Mouse (Mus musculus) erythroid progenitor cell, adult 5-6 weeks (primary cell): ENCODE data around the gene Mecom. TPM values are rescaled to one million over a fixed set of nuclear protein-coding genes. Genes with fewer than 3 reads are reported as not detected.
"Not testable (repeated sequence)": the region's sequence is repeated elsewhere in the genome, so short reads cannot be mapped to it uniquely, and the experiment has no call there.

Experiments used
- ATAC-seq: replicated peaks from 2 replicates; pipeline ENCODE4 v1.8.0; 2016; ENCODE audit warnings: moderate number of reproducible peaks, mild to moderate bottlenecking, moderate TSS enrichment, inconsistent platforms; ENCODE audit not compliant: poor library complexity, low FRiP score, severe bottlenecking
- total RNA-seq, 2 experiments: library from RNA; stranded (forward) in 1 of 2; stranded (reverse) in 1 of 2; fragments of 150-400 nt in 1 of 2; fragments of 186-747, 209-891 nt in 1 of 2; gene quantifications; 2 replicates each; pipeline versions ENCODE4 v1.2.3 to v1.2.4; 2015 to 2017; ENCODE audit warnings: low replicate concordance in 2 of 2

The Mecom gene
- total RNA-seq, 2 experiments from 2014 or later, result 0.68 TPM; not detected in 1

GRCm38 (mm10) chr3:30453546-30454455 lies 94.0 kb downstream of the Mecom start:
- ATAC-seq, result no peak

- ATAC-seq, result no peak
These were observed 94.8 kb downstream of the Mecom start for GRCm38 (mm10) chr3:30453046-30453445.

GRCm38 (mm10) chr3:30452511-30452910 lies 95.3 kb downstream of the Mecom start:
- ATAC-seq, result no peak

GRCm38 (mm10) chr3:30450206-30450965 lies 97.4 kb downstream of the Mecom start:
- ATAC-seq, result no peak

- ATAC-seq, result no peak
These were observed 99.2 kb downstream of the Mecom start for GRCm38 (mm10) chr3:30448624-30449023.

GRCm38 (mm10) chr3:30445970-30446442 lies 101.8 kb downstream of the Mecom start:
- no peak for ATAC-seq

- no peak for ATAC-seq
These were observed 102.4 kb downstream of the Mecom start for GRCm38 (mm10) chr3:30445247-30445969.

- ATAC-seq, result no peak
These were observed 106.2 kb downstream of the Mecom start for GRCm38 (mm10) chr3:30441646-30442045.

- ATAC-seq, result no peak
These were observed 109.8 kb downstream of the Mecom start for GRCm38 (mm10) chr3:30438007-30438406.

- ATAC-seq, result no peak
These were observed 111.2 kb downstream of the Mecom start for GRCm38 (mm10) chr3:30436561-30436960.

GRCm38 (mm10) chr3:30436131-30436530 lies 111.7 kb downstream of the Mecom start:
- no peak for ATAC-seq

GRCm38 (mm10) chr3:30428877-30429276 lies 118.9 kb downstream of the Mecom start:
- no peak for ATAC-seq

GRCm38 (mm10) chr3:30424036-30424435 lies 123.8 kb downstream of the Mecom start:
- ATAC-seq, result no peak

GRCm38 (mm10) chr3:30421948-30422347 lies 125.9 kb downstream of the Mecom start:
- ATAC-seq, result not testable (repeated sequence)

- ATAC-seq, result no peak
These were observed 126.9 kb downstream of the Mecom start for GRCm38 (mm10) chr3:30420899-30421298.

- ATAC-seq, result no peak
These were observed 133.6 kb downstream of the Mecom start for GRCm38 (mm10) chr3:30414173-30414572.

- ATAC-seq, result no peak
These were observed 137.0 kb downstream of the Mecom start for GRCm38 (mm10) chr3:30410778-30411177.

- ATAC-seq, result no peak
These were observed 143.0 kb downstream of the Mecom start for GRCm38 (mm10) chr3:30404821-30405220.

GRCm38 (mm10) chr3:30398911-30399310 lies 148.9 kb downstream of the Mecom start:
- no peak for ATAC-seq

- ATAC-seq, result no peak
These were observed 152.9 kb downstream of the Mecom start for GRCm38 (mm10) chr3:30394911-30395310.
